Mouse (Mus musculus) CD4-positive, CD25-positive, alpha-beta regulatory T cell, adult 2 months (primary cell): ENCODE data around the gene Klhl25.
"Not testable (repeated sequence)": the region's sequence is repeated elsewhere in the genome, so short reads cannot be mapped to it uniquely, and the experiment has no call there.

Experiments used
- DNase-seq: peaks from one replicate; pipeline ENCODE4 v3.0.0-alpha.2; 2012; ENCODE audit warnings: low read depth, low spot score

The Klhl25 gene

GRCm38 (mm10) chr7:75848115-75848775, at the start of gene Klhl25:
Gene Klhl25, plus strand, starts transcription at chr7:75848310.
- peak; percentile 96 for DNase-seq

GRCm38 (mm10) chr7:75800530-75800929, 47.6 kb upstream of the Klhl25 start:
- peak; percentile 65 for DNase-seq

DNA sequence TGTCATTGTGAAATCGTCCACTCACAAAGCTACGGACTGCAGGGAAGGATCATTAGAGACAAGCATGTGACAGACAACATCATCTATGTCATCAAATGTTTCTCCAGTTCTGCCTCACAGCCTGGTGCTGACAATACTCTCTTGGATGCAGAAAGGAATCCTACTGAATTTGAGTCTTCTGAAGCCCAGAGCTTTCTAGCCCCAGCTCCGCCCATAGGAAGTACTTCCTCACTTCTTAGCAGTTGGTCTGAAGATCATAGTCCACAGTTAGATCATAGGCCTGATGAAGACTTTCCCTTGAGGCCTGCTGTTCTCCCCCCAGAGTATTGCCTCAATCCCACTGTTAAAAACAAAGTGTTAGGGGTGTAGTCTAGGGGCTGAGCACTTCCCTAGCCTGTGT, 47.1 kb upstream of the Klhl25 start:
- peak; percentile 52 for DNase-seq

DNA sequence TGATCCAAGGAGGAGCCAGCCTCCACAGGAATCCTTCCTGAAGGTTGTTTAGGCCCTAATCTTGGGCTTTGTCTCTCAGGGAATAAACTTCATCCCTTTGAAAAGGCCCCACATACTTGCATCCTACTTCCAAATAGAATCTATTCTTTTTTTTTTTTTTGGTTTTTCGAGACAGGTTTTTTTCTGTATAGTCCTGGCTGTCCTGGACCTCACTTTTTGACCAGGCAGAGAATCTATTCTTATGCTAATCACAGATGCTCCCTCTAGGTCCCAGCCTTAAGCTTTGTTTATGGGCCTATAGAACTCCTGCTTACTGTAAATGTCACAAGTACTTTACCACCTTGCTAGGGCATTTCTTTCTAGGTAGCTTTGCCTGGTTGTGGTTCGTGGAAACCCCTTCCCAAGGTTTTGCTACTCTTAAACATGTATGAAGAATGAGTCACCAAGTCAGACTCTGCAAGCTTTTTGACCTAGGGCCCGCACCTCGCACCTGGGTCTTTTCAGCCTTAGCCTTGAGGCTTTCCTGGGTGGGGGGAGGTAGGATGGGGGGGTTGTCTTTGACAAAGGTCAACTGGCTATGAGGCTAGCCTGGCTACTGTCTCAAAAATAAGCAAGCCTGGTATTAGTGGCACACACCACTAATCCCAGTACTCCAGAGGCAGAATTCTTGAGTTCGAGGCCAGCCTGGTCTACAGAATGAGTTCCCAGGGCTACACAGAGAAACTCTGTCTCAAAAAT, 46.3 kb upstream of the Klhl25 start:
- no peak for DNase-seq

DNA sequence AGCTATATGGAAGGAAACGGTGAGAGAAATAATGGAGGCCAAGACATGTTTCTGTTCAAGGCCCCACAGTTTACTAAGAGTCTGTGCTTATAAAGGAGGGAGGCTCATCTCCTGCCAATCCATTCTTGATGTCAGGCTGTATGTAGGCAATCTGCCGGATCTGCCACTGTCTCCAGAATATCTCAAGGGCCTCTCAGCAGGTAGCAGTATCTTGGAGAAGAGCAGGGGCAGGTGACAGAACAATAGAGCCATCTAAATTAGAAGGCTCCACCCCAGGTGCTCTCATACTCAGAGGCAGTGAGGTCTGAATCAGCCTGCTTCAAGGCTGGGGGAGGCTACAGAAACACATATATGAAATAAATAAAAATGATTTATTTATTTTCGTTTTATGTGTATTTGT, 45.2 kb upstream of the Klhl25 start:
- DNase-seq, result no peak

GRCm38 (mm10) chr7:75806161-75806560, 41.9 kb upstream of the Klhl25 start:
- DNase-seq, result no peak

- no peak for DNase-seq
Measured at GRCm38 (mm10) chr7:75806711-75807110, 41.4 kb upstream of the Klhl25 start.

GRCm38 (mm10) chr7:75807460-75808304, 40.4 kb upstream of the Klhl25 start:
- DNase-seq, result peak; percentile 37

- no peak for DNase-seq
Measured at GRCm38 (mm10) chr7:75820687-75821086, 27.4 kb upstream of the Klhl25 start.

DNA sequence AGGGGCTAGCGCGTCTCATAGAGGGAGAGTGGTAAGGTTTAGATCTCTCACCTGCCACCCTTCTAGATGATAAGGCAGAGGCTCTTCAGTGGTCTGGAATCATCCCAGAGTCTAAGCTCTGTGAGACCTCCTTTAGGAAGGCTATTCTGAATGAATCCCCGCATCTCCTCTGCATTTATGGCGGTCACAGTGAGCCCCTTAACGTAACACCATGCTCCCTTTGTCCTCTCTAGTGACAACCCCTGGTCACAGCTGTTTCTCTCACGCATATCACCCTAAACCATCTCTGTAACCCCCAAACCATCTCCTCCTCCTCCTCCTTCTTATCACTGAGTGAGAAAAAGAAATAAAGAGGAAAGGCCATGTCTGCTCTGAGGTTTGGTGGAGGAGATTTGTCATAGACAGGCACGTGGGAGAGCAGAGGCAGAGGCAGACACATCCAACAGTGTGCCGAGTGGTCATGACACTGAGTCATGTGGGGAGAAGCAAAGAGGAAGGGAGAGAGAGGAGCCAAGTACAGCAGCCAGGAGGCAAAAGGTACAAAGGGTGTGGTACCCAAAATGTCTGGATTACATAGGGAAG, 25.9 kb upstream of the Klhl25 start:
- peak; percentile 28 for DNase-seq

- DNase-seq, result no peak
Measured at GRCm38 (mm10) chr7:75823071-75823470, 25.0 kb upstream of the Klhl25 start.

- DNase-seq, result no peak
Measured at GRCm38 (mm10) chr7:75826360-75827103, 21.6 kb upstream of the Klhl25 start.

GRCm38 (mm10) chr7:75827357-75827756, 20.8 kb upstream of the Klhl25 start:
- no peak for DNase-seq

GRCm38 (mm10) chr7:75827850-75828249, 20.3 kb upstream of the Klhl25 start:
- DNase-seq, result peak; percentile 87

DNA sequence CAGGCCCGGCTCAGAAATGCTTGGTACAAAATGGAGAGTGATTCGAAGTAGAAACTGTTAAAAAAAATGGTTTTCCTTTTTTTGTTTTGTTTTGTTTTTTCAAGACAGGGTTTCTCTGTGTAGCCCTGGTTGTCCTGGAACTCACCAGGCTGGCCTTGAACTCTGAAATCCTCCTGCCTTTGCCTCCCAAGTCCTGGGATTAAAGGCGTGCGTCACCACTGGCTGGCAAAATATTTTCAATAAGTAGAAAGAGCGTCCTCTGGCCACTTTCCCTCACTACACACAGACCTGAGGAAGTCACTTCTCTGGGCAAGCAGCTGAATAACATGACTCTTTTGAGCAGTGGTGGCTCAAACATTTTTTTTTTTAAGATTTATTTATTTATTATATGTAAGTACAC, 19.6 kb upstream of the Klhl25 start:
- DNase-seq, result no peak

DNA sequence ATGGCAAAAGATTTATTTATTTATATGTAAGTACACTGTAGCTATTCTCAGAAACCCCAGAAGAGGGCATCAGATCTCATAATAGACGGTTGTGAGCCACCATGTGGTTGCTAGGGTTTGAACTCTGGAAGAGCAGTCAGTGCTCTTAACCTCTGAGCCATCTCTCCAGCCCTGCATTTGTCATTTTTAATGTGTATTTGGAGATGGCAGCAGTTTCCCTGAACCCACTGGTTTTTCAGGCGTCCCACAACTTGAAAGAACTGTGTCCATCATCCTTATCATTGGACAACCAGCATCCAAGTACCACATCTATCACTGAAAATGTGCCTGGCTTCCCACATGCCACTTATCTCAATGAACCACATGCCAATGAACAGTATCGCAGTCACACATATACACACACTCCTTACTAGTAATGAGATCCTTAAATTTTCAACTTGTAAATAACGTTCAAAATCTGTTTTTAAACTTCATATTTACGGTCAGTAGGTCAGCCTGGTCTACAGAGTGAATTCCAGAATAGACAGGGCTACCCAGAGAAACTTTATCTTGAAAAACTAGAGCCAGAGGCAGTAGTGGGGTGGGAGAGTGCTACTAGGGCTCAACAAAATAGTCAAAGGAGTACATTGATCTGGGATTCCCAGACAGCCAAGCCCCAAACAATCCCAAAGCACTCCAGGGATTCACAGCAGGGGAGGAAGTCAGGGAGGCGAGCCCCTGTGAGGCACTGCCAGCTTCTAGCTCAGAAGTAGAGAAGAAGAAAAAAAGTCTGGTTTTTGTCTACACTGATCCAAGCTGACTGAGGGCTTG, 17.7 kb upstream of the Klhl25 start:
- peak; percentile 53 for DNase-seq

GRCm38 (mm10) chr7:75833960-75834359, 14.2 kb upstream of the Klhl25 start:
- DNase-seq, result not testable (repeated sequence)

- not testable (repeated sequence) for DNase-seq
Measured at GRCm38 (mm10) chr7:75834932-75835631, 13.0 kb upstream of the Klhl25 start.

GRCm38 (mm10) chr7:75840071-75840470, 8.0 kb upstream of the Klhl25 start:
- no peak for DNase-seq

GRCm38 (mm10) chr7:75842306-75842705, 5.8 kb upstream of the Klhl25 start:
- no peak for DNase-seq
